Mouse (Mus musculus): Measurements from ENCODE around the gene Gm867. TPM values are rescaled to one million over a fixed set of nuclear protein-coding genes. Genes with fewer than 3 reads are reported as not detected.

Gm867 gene
- total RNA-seq, 2 experiments from 2014 or later, result not detected

- intact Hi-C loops (cut with DNase I), result no loop called here
- DNase-seq, result no peak
Observed at GRCm38 (mm10) chr10:75937851-75938643, 2.4 kb downstream of the Gm867 start.

GRCm38 (mm10) chr10:75936909-75937667 lies 3.4 kb downstream of the Gm867 start:
- DNase-seq, result peak in 1 of 2 experiments; percentile 20
- intact Hi-C loops (cut with DNase I), result no loop called here

GRCm38 (mm10) chr10:75935680-75936541 lies 4.6 kb downstream of the Gm867 start, which contains the start of gene Mmp11:
Gene Mmp11, minus strand, starts transcription at chr10:75936496.
- intact Hi-C loops (cut with DNase I), result no loop called here
- peak; percentile 51 to 61 for DNase-seq

GRCm38 (mm10) chr10:75934991-75935390 lies 5.5 kb downstream of the Gm867 start:
- no peak for DNase-seq
- intact Hi-C loops (cut with DNase I), result no loop called here

- DNase-seq, result no peak
- intact Hi-C loops (cut with DNase I), result no loop called here
Observed at GRCm38 (mm10) chr10:75932891-75933290, 7.6 kb downstream of the Gm867 start, which contains the start of gene Chchd10. Gene Chchd10, plus strand, starts transcription at chr10:75933130.

GRCm38 (mm10) chr10:75932081-75932678 lies 8.3 kb downstream of the Gm867 start:
- peak in 1 of 2 experiments; percentile 43 for DNase-seq
- intact Hi-C loops (cut with DNase I), result no loop called here

- DNase-seq, result peak in 1 of 2 experiments; percentile 15
- intact Hi-C loops (cut with DNase I), result no loop called here
Observed at GRCm38 (mm10) chr10:75931311-75931710, 9.2 kb downstream of the Gm867 start.

- no peak for DNase-seq
- intact Hi-C loops (cut with DNase I), result no loop called here
Observed at GRCm38 (mm10) chr10:75930304-75930703, 10.2 kb downstream of the Gm867 start.

GRCm38 (mm10) chr10:75926396-75926795 lies 14.1 kb downstream of the Gm867 start:
- DNase-seq, result no peak
- intact Hi-C loops (cut with DNase I), result no loop called here

GRCm38 (mm10) chr10:75924324-75924723 lies 16.1 kb downstream of the Gm867 start:
- DNase-seq, result no peak
- intact Hi-C loops (cut with DNase I), result no loop called here

GRCm38 (mm10) chr10:75921726-75922560 lies 18.5 kb downstream of the Gm867 start:
- intact Hi-C loops (cut with DNase I), result loop anchor here (2.0 kb wide), 1 partner anchor 23 kb away; no protein-coding TSS in a partner anchor
- DNase-seq, result no peak

- intact Hi-C loops (cut with DNase I), result no loop called here
- peak; percentile 91 to 95 for DNase-seq
Observed at GRCm38 (mm10) chr10:75921026-75921725, 19.3 kb downstream of the Gm867 start, which contains the start of gene Smarcb1. Gene Smarcb1, minus strand, starts transcription at chr10:75921617.

GRCm38 (mm10) chr10:75919026-75919425 lies 21.4 kb downstream of the Gm867 start:
- intact Hi-C loops (cut with DNase I), result no loop called here
- DNase-seq, result no peak

GRCm38 (mm10) chr10:75916840-75917239 lies 23.6 kb downstream of the Gm867 start:
- intact Hi-C loops (cut with DNase I), result no loop called here
- no peak for DNase-seq

GRCm38 (mm10) chr10:75915557-75915956 lies 24.9 kb downstream of the Gm867 start:
- intact Hi-C loops (cut with DNase I), result no loop called here
- DNase-seq, result no peak

GRCm38 (mm10) chr10:75913013-75913589 lies 27.4 kb downstream of the Gm867 start:
- intact Hi-C loops (cut with DNase I), result no loop called here
- DNase-seq, result no peak

- DNase-seq, result no peak
- intact Hi-C loops (cut with DNase I), result no loop called here
Observed at GRCm38 (mm10) chr10:75910698-75911097, 29.8 kb downstream of the Gm867 start.

GRCm38 (mm10) chr10:75906882-75907281 lies 33.6 kb downstream of the Gm867 start:
- no peak for DNase-seq
- intact Hi-C loops (cut with DNase I), result no loop called here

Data from gastrocnemius, postnatal 36 days (tissue).